Mouse (Mus musculus): Measurements from ENCODE around the gene Kcnk5. TPM values are rescaled to one million over a fixed set of nuclear protein-coding genes. Genes with fewer than 3 reads are reported as not detected.

Kcnk5 gene
- total RNA-seq (2021): under 1 TPM; 0.39 to 0.41 TPM
- long read RNA-seq, experiment 1: 0 reads
- long read RNA-seq, experiment 2, partial matches to known transcripts: 0 of 1 reads
- long read RNA-seq, experiment 2, other reads (novel, unspliced or antisense): 0 of 1 reads

DNA sequence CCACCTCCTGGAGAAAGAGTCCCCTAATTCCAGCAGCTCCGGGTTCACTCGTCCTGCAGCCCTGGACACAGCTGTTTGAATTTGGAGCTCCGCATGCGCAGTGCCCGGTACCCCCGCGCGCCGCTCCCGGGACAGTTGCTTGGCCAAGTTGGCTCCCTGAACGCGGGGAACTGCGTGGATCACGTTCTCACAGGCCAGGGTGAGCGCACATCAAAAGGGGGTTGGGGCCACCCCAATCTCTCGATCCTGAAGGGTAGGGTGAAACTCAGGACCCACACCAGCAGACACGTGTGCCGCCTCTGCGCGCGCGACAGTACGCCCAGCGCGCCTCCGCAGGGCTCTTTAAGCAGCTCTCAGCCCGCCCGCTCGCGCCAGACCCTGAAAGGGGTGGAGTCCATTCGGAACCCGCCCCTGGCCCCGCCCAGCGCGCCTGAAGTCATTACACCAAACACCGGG lies at the start of gene Kcnk5:
Kcnk5 (minus strand) TSS at position 344 of the 456 bp plus-strand sequence.
- peak; percentile 56 to 61 for DNase-seq (ENCODE audit: low spot score in 2 of 2)

DNA sequence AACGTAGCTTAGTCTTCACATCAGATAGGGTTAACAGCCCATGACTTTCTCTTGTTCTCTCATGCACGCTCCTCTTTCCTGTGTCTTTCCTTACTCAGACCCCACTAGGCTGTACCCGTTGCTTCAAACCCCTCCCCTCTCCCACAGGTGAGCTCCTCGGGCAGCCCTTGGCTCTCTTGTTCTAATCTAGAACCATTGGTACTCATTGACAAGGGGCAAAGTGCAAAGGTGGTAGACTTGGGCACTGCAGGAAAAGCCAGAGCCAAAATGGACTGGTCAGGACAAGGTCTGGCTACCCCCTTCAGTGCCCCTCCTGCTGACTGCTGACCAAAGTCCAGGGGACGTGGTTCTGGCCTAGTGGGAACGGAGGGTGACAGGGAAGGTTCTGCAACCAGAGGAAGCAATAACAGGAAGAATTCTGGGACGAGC lies 48.5 kb upstream of the Kcnk5 start:
- no peak for DNase-seq (ENCODE audit: low spot score in 2 of 2)

DNA sequence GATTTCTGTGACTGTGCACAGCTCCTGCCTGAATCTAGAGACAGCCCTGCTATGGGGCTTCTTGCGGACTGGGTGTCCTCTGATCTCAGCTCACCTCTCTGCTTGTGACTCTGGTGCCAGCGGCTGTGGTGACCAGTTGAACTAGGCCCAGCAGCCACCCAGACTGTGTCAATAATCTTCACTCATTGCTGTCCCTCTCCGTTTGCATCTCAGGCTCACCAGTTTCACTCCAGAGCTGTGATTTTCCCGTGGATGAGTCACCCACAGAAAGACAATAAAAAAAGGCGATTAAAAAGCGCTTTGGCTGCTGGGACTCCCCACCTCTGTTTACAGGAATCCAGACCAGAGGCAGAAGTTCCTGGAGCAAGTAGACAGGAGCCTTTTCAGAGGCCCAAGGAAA lies 47.8 kb upstream of the Kcnk5 start:
- DNase-seq (ENCODE audit: low spot score in 2 of 2): no peak

DNA sequence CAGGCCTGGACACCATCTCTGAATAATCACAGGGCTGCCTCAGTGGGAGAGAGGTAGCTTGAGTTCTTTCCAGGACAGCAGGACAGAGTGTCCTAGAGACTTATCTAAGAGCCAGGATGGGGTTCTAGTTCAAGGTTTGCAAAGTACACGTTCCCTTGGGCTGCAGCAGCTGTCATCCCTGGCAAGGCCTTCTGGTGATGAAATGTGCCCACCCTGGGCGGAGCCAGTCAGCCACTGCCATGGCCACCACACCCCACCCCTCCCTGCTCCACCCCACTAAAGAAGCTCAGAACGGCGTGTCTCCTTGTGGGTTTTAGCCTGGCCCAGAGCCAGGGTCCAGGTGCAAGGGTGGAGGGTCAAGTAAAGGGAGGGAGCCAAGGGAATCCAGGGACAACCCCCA lies 46.7 kb upstream of the Kcnk5 start:
- no peak for DNase-seq (ENCODE audit: low spot score in 2 of 2)

DNA sequence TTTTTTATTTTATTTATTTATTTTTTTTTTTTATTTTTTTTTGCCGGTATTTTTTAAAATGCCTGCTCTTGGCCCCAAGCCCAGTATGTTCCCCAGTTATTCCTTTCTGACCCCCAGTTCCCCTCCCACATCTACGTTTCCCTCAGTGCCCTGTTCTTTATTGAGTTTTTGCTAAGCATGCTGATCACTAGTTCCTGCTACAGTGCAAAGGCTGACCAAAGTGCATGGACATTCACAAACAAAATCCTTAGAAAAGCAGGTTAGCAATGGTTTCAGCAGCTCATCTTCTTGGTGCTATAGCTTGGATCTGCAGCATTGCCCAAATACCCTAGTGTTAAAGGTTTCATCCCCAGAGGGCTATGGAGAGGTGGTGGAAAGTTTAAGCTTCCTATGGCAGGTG lies 45.4 kb upstream of the Kcnk5 start:
- DNase-seq (ENCODE audit: low spot score in 2 of 2): no peak

DNA sequence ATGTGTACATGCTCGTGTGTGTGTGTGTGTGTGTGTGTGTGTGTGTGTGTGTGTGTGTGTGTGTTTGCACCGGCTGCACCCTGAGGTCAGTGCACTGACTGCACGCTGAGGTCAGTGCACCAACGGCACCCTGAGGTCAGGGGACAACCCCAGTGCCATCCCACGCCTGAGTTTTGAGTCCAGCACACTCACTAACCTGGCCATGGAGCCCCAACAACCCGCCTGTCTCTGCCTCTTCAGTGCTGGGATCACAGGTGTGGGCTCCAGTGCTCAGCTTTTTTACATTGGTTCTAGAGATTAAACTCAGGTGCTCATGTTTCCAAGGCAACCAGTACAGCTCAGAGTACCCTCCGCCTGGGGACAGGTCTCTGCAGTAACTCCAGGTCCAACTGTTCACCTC lies 44.9 kb upstream of the Kcnk5 start:
- no peak for DNase-seq (ENCODE audit: low spot score in 2 of 2)

DNA sequence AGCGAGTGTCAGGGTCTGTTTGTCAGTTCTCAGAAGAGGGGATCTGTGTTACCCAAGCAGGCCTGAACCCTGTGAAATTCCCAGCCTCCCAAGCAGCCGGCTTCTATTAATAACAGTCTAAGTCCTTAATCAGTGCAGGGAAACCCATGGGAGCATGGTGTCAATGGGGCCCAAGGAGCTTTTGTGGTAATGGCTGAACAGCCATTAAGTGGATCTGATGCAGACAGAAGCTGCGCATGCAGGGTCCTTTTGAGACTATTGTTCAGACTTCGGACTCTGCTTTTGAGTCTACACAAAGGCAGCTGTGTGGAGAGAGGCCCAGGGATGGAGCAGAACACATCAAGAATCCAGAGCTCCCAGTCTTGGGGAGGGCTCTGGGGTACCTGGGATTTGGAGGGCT lies 43.9 kb upstream of the Kcnk5 start:
- no peak for DNase-seq (ENCODE audit: low spot score in 2 of 2)

DNA sequence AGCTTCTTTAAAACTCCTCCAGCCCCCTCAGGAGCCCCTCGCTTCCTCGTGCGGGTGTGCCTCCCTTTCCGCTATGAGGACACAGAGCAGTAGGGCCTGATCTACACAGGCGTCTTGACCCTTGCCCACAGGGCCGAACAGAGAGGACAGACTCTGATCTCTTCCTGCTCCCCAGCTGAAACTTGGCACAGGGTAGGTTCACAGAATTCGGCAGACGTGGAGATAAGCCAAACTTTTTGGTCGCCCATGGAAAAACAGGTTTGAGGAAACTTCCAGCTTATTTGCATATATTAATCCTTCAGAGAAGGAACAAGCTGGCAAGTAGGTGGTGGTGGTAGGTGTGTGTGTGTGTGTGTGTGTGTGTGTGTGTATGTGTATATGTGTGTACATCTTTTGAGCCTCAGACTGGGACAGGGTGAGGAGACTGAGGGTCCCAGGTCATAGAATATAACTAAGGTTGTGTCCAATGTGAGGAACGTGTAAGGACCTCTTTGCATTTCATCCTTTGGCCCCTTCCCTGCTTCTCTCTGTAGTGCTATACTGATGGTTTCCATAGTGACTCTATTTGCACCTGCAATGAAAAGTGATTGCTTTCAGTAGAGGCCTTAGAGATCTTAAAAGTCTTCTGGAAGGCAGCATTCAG lies 43.1 kb upstream of the Kcnk5 start:
- no peak for DNase-seq (ENCODE audit: low spot score in 2 of 2)

DNA sequence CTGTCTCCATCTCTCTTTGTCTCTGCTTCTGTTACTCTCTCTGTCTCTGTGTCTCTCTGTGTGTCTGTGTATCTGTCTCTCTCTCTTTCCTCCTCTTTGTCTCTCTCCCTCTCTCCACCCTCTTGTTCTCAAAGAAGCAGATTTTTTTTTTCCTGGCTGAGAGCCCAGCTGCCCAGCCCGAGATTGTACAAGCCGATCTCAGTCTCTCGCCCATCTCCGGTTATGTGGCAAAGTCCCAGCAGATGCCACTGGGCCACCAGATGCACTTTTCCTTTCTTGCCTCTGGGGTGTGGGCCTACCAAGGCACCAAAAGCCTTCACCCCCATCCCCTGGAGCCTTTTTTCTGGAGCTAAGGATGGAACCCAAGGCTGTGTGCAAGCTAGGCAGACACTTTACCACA lies 42.6 kb upstream of the Kcnk5 start:
- DNase-seq (ENCODE audit: low spot score in 2 of 2): peak in 1 of 2 experiments; percentile 11

DNA sequence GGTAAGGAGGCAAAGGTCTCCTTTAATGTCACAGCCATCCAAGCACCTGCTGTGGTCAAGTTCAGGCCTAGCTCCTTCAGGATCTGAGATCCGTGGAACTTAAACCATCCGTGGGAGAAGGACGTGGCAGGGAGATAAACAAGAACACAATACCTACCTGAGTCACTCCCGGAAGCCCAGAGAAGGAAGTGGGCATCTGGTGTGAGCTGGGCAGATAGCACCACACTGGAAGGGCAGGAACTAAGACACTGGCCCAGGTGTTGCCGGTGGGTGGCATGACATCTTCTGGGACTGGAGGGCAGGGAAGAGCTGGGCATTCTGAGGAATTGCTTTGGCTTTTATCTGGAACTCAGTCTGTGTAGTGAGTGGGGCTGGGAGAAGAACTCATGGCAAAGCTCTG lies 41.6 kb upstream of the Kcnk5 start:
- no peak for DNase-seq (ENCODE audit: low spot score in 2 of 2)

DNA sequence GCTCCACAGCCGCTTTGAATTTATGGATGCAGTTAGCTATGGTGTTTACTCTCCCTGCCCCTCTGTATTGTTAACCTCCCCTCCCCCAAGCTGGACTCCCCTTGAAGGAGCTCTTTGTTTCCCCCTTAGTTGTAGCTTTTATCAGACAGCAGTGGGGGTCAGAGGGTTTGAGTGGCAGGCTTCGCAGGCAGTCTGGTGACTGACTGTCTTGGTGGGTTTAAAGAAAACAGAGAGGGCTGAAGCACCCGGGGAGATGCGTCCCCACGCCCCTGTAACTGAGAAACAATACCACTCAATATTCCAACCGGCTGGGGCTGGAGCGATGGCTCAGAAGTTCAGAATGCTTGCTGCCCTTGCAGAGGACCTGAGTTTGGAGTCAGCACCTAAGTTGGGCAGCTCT lies 39.5 kb upstream of the Kcnk5 start:
- DNase-seq (ENCODE audit: low spot score in 2 of 2): no peak

DNA sequence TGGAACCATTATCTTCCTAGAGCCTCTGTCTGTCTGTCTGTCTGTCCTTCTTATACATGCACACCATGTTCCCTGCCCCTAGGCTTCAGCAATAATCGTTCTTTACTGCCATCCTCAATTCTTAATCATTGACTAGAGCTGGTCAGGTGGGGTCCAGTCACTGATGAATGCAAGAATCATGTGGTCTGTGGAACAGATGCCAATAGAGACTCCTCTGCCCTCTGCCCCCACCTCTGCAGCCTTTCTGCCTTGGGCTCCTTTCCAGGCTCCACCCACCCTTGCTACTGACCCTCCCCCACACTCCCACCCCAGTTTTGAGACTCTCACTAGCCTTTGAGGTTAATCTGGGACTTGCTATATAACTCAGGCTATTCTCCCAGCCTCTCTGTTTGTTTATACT lies 38.2 kb upstream of the Kcnk5 start:
- no peak for DNase-seq (ENCODE audit: low spot score in 2 of 2)

DNA sequence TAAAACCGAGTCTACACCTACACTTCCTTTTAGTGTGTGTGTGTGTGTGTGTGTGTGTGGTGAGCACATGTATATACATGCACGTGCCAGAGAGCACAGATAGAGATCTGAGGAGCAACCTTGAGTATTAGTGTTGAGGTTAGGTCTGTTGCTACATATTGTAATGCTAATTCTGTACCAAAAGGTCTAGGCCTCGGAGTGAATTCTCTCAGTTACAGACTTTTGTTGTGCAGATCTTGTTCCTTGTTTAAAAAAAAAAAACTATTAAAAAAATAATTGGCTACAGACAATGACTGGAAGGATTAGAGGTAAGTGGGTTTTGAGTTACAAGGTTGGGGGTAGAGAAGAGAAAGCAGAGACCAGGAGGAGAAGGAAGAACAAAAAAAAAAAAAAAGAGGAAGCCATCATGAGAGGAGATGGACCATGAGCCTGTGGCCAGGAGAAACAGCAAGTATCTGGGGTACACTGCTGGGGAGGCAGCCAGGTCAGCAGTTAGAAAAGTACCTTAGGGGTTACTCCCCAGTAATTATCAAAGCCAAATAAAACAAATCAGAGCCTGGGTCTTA lies 35.8 kb upstream of the Kcnk5 start:
- no peak for DNase-seq (ENCODE audit: low spot score in 2 of 2)

DNA sequence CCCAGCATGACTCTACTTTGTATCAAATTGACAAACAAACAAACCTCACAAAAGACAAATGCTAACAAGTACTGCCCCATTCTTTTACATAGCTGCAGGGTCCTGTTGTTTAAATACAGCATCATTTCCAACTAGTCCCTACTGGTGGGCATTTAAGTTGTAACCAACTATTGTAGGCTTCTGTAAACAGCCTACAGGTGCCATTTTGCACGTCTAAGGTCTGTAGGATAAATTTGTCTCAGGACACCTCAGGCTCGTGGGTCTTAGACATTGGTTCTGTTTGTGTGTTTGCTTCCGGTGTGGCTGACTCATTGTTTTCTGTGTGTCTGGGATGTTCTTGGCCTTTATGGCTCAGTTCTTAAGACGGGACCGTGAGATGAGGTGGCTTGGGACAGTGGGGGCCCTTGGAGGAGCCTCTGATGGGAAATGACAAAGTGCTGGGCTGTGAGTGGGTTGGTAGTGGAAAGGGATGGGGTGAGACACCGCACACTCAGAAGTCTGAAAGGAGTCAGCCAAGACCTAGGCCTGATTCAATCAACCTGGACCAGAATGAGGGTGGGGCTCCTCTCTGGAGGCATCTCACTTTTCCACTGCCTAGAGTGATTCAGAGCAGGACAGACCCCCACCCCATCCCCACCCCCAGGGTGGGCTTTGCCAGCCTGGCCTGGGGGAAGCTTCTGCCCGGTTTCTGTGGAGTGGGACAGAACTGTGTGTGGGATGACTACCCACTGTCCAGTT lies 35.1 kb upstream of the Kcnk5 start:
- no peak for DNase-seq (ENCODE audit: low spot score in 2 of 2)

DNA sequence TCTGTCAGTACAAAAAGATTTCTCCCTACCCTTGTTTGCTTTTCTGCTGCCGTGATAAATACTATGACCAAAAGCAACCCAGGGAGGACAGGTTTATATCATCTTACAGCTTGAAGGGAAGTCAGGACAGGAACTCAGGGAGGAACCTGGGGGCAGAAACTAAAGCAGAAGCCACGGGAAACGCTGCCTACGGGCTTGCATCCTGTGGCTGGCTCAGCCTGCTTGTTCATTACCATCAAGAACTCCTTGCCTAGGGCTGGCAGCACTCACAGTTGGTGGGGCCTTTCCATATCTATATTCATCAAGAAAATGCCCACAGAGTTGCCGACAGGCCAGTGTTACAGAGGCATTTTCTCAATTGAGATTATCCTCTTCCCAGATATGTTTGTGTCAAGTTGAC lies 34.2 kb upstream of the Kcnk5 start:
- no peak for DNase-seq (ENCODE audit: low spot score in 2 of 2)

DNA sequence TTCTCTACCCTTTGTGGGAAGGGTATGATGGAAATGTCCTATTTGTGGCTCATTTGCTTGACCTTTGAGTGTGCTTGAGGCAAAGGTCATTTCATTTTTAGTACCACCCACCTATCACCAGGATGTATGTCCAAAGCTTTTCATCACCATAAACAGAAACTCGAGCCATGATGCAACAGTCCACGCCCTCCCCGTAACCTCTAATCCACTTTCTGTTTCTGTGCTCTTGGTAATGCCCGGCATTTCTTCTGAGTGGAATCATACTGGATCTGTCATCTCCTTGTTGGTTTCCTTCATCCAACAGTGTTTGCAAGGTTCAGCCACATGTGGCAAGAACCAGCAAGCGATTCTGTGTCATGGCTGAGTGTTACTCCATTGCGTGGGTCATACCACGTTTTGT lies 32.5 kb upstream of the Kcnk5 start:
- DNase-seq (ENCODE audit: low spot score in 2 of 2): no peak

DNA sequence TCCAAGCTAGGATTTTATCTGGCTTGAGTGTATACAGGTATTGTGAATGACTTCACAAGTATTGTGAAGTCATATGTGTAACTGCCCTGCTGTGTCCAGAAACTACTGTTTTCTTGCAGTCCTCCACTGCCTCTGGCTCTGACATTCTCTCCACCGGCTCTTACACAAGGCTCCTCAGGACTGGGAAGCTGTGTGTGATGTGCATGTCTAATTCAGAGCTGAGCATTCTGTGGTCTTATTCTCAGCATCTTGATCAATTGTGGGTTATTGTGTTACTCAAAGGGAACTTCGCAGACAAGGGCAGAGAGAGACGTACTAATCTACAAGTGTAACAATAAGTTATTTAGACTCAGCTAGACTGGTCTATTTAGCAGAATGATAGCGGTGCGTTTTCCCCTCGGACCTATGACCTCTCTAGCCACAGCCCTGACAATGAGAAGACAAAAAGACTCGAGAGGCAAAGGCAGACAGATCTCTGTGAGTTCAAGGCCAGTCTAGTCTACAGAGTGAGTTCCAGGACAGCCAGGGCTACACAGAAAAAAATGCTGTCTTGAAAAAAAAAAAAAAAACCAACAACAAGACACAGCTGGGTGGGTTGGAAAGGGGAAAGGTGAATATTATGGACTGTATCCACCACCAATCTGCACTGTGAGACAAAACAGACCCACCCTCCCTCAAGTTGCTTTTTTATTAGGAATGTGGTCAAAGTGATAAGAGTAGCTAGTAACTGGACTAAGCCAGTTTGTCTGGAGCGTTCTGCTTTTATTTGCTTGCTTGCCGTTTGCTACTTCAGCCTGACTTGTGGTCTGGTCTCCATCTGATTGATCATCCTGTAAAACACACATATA lies 30.4 kb upstream of the Kcnk5 start:
- DNase-seq (ENCODE audit: low spot score in 2 of 2): no peak

DNA sequence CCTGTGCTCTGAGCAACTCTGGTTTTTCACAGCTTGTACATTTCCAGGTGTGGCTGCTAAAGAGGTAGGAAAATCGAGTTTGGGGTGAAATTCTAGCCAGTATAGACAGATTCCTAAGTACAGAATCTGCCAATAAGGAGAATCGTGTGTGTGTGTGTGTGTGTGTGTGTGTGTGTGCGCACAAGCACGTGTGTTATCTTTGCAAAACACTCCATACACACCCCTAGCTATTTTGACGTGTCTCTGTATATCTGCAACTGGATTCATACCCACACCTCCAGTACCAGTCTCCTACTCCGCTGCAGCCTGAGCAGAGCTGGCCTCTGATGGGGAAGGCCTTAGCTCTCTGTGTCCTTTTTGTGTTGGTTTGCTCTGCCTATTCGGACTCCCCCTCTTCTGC lies 28.3 kb upstream of the Kcnk5 start:
- no peak for DNase-seq (ENCODE audit: low spot score in 2 of 2)

DNA sequence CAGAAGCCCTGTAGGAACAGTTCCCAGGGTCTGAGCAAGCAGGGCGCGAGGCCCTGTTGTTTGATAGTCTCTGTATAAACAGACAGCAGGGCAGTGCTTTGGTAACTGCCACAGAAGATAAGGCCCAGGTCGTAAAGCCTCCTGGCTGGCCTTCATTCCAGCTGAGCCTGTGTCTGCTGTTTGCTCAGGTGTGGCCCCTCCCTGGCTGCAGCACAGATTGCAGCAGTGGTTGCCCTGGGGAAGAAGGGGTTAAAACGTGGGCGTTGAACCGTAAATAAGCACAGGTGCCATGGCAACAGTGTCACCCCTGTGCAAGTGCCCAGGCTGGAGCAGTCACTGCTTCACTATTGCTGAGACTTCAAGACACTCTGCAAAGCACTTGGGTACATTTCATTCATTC lies 26.8 kb upstream of the Kcnk5 start:
- DNase-seq (ENCODE audit: low spot score in 2 of 2): no peak

DNA sequence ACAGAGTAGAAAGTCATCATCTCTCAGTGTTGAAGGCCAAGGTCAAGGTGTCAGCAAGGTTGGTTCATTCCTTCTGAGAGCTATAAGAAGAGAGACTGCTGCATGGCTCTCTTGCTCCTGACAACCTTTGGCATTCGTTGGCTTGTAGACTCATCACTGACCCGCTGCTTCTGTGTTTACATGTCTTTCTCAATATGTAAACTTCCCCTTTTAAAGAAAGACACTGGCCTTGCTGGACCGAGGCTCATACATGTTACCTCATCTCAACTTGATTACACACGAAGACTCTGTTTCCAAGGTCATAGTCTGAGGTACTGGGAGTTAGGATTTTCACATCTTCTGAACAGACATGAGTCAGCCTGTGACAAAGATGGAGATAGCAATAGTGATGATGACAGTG lies 24.1 kb upstream of the Kcnk5 start:
- DNase-seq (ENCODE audit: low spot score in 2 of 2): no peak

DNA sequence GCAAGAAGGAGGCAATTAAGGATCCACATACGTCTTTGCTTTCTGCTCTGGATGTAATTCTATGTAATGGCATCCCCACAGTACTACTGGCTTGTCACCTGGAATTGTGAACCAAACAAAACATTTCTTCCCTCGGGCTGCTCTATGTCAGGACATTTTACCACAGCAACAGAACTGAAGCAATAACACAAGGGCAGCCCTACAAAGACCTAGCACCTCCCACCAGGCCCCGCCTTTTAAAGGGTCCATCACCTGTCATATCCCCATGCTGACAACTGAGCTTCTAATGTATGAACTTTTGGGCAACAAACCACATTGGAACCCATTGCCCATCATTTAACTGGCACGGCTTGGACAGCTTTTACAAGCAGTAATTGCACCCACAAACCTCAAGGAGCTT lies 21.7 kb upstream of the Kcnk5 start:
- no peak for DNase-seq (ENCODE audit: low spot score in 2 of 2)
